Mouse (Mus musculus): ENCODE measurements around the gene Gns.

GRCm38 (mm10) chr10:121425079-121425478, 60.2 kb downstream of the Gns start:
- no peak for TF ChIP-seq CTCF (IDR thresholded peaks at IDR 0.05; ENCODE audit: borderline replicate concordance, insufficient read depth, low read depth, low read length)
- TF ChIP-seq POLR2A (IDR thresholded peaks at IDR 0.05; ENCODE audit: borderline replicate concordance, insufficient read depth, low read length) = no peak
